Mouse (Mus musculus) heart, adult 2 months (tissue): ENCODE measurements around the gene Rgs13.

Experiments
- CTCF ChIP-seq: fragments of 200-600 bp; IDR thresholded peaks from 2 replicates; pipeline ENCODE4 v1.8.1; 2022; ENCODE audit warnings: antibody characterized with exemption, mild to moderate bottlenecking, moderate library complexity
- POLR2A ChIP-seq: fragments of 200-500 bp; IDR thresholded peaks from 2 replicates; pipeline ENCODE4 v1.6.1; 2011; ENCODE audit warnings: mild to moderate bottlenecking, low read depth, low read length, control low read depth; ENCODE audit not compliant: insufficient read depth

DNA sequence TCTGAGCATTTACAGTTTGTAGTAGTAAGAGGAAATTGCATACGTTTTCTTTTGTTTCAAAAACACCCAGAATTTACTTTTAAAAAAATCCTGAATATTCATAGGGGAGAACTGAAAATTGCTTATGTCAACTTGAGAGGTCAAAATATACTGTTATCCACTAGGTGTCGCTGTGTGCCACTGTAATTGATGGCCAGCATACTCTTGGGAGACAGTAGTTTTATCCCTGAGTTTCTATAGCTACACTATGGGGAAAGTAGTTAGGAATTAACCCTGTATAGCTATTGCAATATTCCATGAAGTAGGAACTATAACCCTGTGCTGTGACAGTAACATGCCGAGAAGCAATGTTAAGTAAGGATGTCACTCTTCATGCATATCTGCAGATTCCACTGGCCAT lies 20.5 kb upstream of the Rgs13 start:
- TF ChIP-seq POLR2A: no peak
- peak; percentile 81 for TF ChIP-seq CTCF
